Mouse (Mus musculus): ENCODE measurements around the gene Usp32. TPM values are rescaled to one million over a fixed set of nuclear protein-coding genes. Genes with fewer than 3 reads are reported as not detected.

The Usp32 gene
- total RNA-seq, 2 experiments from 2014 or later = 91.4 to 93.5 TPM

DNA sequence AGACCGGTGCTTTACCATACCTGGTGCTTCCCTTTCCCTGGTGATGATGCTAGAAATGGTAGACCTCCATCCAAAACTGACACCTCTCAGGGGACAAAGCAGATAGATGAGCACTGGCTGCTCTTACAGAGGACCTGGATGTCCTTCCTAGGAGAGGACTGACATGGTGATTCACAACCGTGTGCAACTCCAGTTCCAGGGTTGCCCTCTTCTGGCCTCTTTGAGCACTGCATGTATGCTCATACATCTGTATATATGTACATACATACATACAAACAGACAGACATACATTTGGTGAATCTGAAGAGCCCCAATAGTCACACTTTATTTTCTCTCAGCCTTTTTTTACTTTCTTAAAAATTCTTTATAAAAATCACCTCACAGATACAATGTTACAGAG lies 161.8 kb downstream of the Usp32 start:
- no peak for DNase-seq

- DNase-seq = no peak
Measured at GRCm38 (mm10) chr11:84977385-84977952, 162.5 kb downstream of the Usp32 start.

- DNase-seq = no peak
Measured at GRCm38 (mm10) chr11:84976706-84977105, 163.3 kb downstream of the Usp32 start.

DNA sequence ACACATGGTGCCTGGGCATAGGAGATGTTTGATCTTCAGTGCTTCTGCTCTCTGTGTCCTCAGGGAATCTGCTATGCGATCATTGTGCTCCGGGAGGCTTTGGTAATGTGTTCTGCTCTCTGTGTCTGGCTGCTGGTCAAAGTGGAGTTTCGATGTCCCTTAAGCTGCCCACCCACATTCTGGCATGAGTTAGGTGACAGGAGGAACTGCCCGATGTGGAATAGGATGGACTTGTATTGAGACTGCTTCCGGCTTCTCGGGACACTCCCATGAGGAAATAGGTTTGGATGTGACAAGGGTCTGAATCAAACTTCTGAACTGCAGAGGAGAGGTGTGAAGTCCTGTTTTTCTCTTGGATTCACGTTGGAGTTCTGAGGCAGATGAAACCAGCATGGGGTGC lies 165.4 kb downstream of the Usp32 start:
- DNase-seq = no peak

DNA sequence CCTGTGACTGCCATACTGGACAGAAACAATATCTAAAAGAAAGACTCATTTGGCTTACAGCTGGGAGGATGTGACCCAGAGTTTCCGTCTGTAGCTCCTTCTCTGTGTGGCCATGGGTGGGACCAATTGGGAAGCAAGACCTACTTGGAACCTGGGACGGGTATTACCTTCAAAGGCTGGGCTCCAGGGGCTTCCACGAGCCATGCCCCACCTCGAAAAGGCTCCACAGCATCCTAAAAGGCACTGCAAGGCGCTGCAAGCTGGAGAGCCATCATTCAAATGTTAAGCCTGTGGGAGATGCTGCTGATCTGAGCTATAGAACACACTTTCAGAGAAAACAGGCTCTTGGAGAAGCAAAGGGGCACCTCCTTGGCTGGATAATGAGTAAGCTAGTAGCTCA lies 166.3 kb downstream of the Usp32 start:
- no peak for DNase-seq

DNA sequence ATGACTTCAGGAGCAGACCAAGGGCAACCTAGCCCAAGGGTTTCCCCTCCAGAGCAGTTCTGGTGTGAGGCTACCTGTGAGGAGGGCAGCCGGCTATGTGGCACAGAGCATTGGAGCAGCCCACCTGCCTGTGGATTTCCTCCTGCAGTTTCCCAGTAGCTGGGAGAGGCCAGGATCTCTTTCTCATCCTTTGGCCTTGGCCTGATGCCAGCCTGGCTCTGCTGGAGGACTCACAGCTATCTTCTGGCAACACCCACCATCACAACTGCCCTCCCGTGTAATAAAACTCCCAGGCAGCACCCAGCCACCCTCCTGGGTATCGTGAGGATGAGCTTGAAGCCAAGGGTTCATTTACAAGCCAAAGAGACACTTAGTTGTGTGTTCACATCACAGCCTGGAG lies 167.9 kb downstream of the Usp32 start:
- no peak for DNase-seq

- DNase-seq = no peak
Measured at GRCm38 (mm10) chr11:84968775-84969174, 171.2 kb downstream of the Usp32 start.

GRCm38 (mm10) chr11:84968309-84968708 lies 171.7 kb downstream of the Usp32 start:
- DNase-seq = no peak

DNA sequence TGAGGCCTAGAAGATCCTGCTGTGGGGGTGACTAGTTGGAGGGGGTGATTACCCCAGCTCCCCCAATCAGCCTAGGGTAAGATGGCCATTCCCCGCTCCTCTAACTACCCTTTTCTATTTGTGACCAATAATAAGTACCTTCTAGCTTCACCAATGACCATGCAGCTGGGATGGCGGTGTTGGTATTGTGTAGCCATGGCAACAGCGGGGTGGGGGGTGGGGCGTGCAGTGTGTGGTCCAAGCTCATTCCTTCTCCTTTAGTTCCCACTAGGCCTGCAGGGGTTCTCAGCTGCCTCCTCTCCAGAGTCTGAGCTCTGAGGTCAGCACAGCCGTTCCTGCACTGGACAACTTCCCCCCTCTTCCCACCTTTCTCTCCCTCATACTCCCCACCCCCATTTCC lies 172.8 kb downstream of the Usp32 start:
- no peak for DNase-seq

- DNase-seq = no peak
Measured at GRCm38 (mm10) chr11:84966696-84967095, 173.3 kb downstream of the Usp32 start.

DNA sequence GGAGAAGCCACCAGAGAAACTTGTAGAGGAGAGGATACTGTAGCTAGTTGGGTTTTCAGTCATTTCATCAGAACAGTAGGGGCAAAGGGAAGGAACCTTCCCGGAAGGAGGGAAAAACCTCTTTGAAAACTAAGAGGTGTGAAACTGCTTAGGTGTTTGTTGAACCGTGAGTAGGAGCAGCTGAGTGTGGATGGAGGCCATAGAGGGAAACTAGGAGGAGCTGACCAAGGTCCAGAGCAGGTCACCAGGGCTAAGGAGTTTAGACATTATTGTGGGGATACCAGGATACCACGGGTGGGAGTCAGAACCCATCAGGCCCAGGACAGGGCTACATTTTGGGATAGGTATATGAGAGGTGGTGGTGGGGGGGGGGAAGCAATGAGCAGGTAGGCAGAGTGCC lies 176.4 kb downstream of the Usp32 start:
- DNase-seq = no peak

- no peak for DNase-seq
Measured at GRCm38 (mm10) chr11:84962536-84962935, 177.4 kb downstream of the Usp32 start.

DNA sequence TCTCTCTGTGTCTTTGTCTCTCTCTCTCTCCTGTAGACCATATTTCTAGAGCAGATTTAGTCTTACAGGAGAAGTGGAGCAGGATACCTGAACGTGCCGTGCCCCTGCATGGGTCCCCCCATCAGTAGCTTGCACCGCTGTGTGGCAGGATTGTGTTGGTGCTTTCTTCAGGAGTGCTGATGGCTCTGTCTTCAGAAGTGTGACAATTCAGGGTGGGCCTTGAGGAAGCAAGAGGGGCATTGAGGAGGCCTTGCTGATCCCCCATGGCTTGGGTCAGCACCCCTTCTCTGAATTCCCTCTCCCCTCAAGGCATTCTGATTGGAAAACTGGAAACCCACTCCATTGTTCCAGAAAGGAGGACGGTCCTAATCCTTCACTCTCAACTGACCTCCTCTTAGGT lies 178.4 kb downstream of the Usp32 start:
- DNase-seq = no peak

DNA sequence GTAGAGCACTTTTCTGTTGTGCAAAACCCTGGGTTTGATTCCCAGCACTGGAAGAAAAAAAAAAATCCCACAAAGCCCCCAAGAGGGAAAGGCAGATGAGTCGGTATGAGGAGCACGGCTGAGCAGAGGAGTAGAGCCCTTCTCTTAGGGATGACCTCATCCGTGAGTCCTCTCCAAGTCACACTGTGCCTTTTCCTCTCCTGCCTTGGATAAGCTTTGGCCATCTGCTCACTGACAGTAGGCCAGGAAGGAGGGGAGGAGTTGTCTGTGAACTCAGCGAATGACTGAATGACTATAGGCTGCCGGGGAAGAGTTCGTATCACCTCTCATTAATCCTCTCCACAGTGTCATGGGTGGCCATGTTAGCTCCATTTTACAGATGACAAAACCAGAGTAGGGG lies 179.2 kb downstream of the Usp32 start:
- DNase-seq = no peak

- no peak for DNase-seq
Measured at GRCm38 (mm10) chr11:84960291-84960690, 179.7 kb downstream of the Usp32 start.

- DNase-seq = no peak
Measured at GRCm38 (mm10) chr11:84959701-84960181, 180.2 kb downstream of the Usp32 start.

GRCm38 (mm10) chr11:84959181-84959580 lies 180.8 kb downstream of the Usp32 start:
- DNase-seq = no peak

- DNase-seq = no peak
Measured at GRCm38 (mm10) chr11:84958271-84958630, 181.7 kb downstream of the Usp32 start.

GRCm38 (mm10) chr11:84957591-84958270 lies 182.2 kb downstream of the Usp32 start, which contains the start of gene Car4:
Car4 (plus strand) TSS chr11:84957786.
- DNase-seq = peak; percentile 25 to 37

DNA sequence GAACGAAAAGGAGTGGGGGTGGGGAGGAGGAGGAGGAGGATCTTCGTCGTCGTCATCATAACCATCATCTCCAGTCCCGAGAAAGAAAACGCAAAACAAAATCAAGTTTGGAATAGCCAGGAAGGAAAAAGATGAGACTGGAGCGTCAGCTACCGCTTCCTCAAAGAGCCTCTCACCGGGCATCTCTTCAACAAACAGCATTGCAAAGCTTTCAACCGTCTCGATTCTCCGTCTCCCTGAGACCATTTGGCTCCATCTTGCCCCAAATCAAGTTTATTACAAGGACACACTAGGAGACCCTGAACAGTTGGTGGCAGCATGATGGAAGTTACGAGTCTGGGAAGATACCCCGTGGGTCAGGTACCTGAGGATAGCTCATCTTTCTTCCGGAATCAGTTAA lies 182.8 kb downstream of the Usp32 start:
- DNase-seq = no peak

GRCm38 (mm10) chr11:84956400-84956799 lies 183.6 kb downstream of the Usp32 start:
- no peak for DNase-seq

DNA sequence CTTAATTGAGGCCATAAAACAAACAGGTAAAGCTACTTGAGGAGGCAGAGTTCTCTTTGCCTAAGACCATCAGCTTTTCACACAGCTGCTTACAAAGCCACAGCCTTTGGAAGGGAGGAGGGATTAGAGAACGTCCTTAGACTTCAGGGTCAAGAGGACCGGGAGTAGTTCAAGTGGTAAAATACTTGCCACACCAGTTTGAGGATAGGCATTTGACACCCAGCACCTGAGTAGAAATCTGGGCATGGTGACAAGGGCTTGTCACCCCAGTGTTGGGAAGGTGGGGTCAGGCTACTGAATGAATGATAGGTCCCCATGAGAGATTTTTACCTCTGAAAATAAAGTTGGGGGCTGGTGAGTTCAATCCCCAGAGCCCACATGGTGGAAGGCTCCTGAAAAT lies 187.3 kb downstream of the Usp32 start:
- no peak for DNase-seq

GRCm38 (mm10) chr11:84948526-84948925 lies 191.4 kb downstream of the Usp32 start:
- no peak for DNase-seq

DNA sequence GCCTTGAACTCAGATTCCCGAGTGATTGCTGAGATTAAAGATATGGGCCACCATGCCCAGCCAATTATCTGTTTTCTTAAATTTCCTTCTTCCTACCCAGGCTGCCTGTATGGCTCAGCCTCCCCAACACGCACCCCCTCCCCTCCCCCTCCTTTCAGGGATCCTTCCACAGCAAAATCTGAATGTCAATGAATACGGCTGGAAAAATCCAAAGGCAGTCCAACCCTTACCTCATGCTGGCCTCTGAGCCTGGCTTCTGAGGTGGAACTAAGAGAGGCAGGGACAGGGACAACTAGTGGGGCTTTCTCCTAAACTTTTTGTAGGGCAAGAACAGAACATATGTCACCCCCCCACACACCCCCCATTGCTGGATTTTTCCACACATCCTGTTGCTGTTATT lies 191.8 kb downstream of the Usp32 start:
- no peak for DNase-seq

DNA sequence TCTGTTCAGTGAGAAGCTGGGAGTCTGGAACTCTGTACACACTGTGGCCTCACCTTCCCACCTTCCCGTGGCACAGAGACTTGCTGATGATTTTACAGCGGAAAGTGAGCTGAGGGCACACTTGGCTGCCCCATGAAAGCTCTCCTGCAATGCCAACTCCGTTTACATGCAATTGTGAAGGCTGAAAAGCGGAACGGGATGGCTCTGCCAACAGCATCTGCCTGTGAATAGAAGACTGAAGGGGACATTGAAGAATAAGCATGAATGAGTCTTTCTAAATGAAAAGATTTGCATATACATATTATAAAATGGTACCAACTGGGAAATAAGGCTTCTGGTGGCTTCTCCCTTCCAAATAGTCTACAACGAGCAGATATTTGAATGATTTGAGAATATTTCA lies 192.8 kb downstream of the Usp32 start:
- DNase-seq = no peak
